Mouse (Mus musculus) cortical plate, adult 2 months (tissue): ENCODE results near the gene Sprr2a3.
"Not testable (repeated sequence)": the region's sequence is repeated elsewhere in the genome, so short reads cannot be mapped to it uniquely, and the experiment has no call there.

ENCODE experiments used
- CTCF ChIP-seq: fragments of 200-500 bp; IDR thresholded peaks from 2 replicates; pipeline ENCODE4 v1.5.1; 2011; ENCODE audit warnings: mild to moderate bottlenecking, control low read depth, low read length; ENCODE audit not compliant: insufficient read depth; ENCODE audit errors: extremely low read depth
- POLR2A ChIP-seq: fragments of 200-500 bp; IDR thresholded peaks from 2 replicates; pipeline ENCODE4 v1.6.1; 2011; ENCODE audit warnings: mild to moderate bottlenecking, low read length, control low read depth; ENCODE audit not compliant: insufficient read depth; ENCODE audit errors: extremely low read depth

DNA sequence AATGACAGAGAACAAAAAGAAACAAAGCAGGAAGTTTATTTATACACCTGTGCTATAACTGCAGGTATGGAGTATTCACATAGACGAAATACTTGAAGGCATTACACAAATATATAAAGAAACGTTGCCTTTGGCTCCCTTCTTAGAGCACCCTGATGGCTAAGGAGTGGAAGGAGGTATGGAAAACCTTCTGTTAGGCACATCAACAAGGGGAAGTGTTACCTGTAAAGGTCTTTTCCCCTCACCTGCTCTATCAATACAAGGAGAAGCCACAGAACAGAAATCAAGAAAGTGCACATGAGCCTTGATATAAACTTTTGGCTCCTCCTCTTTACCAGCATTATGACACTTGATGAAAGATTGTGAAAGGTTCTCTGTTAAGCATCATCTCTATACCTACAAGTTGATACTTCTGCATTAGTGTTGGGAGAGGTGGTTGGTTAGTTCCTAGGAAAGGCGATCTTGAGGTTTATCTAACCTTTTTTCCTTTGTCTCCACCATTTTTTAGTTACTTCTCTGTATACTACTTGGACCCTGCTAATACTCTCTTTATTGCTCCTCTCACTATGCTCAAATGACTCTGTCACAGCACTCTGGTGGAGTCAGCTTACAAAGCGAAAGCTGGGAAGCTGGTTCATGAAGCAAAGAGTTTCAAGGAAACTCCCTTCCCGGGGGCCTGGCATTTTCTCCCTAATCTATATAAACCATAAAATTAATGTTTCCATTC, 48.6 kb upstream of the Sprr2a3 start:
- not testable (repeated sequence) for TF ChIP-seq CTCF, POLR2A
